Mouse (Mus musculus): ENCODE data around the gene Sorbs1. TPM values are rescaled to one million over a fixed set of nuclear protein-coding genes. Genes with fewer than 3 reads are reported as not detected.

The Sorbs1 gene
- total RNA-seq, 2 experiments from 2014 or later: 124 to 147 TPM

- no peak for DNase-seq
Observed at GRCm38 (mm10) chr19:40299182-40299581, 214.4 kb downstream of the Sorbs1 start.

- no peak for DNase-seq
Observed at GRCm38 (mm10) chr19:40298574-40298973, 215.0 kb downstream of the Sorbs1 start.

- DNase-seq: no peak
Observed at GRCm38 (mm10) chr19:40297798-40298144, 215.8 kb downstream of the Sorbs1 start.

DNA sequence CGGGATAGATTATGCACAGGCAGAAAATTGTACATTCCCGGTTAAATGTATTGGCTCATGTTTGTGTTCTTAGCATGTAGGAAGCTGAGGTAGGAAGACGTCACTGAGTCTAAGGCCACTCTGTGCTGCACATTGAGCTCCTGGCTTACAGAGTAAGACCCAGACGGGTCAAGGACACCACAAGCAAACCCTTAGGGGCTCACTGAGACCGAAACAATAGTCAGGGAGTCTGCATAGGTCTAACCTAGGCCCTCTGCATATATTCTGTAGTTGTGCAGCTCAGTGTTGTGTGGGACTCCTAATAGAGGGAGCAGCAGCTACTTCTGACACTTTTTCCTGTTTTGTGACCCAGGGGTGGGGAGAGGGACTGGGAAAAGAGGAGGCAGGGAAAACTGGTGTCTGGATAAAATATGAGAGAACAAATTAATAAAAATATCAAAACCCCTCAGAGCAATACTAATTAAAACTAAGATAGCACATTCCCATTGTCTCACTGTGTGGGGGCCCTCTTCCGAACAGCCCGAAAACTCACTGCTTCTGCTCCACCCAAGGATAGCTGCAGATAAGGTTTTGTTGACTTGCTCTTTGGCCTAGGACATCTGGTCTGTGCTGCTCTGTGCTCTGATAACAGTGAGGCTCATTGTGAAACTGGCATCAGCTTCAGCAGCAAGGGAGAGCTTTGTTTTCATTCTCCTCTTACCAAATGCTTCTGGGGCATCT, 216.3 kb downstream of the Sorbs1 start:
- no peak for DNase-seq

DNA sequence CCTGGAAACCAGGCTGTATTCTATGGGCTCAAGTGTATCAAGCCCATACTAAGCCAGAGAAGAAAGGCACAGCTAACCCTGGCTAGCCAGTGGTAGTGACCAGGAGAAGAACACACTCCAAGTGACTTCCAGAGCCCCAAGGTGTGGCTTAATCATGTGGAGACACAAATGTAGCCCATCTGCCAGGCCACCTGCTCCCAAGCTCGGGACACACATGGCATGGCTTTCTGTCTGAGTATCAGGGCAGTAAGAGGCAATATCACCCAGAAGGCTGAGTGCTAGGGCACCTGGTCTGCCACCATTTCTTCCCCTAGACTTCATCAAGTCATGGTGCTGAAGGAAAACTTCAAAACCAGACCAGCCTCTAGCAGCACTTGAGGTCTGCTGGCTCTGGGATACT, 219.3 kb downstream of the Sorbs1 start:
- no peak for DNase-seq

DNA sequence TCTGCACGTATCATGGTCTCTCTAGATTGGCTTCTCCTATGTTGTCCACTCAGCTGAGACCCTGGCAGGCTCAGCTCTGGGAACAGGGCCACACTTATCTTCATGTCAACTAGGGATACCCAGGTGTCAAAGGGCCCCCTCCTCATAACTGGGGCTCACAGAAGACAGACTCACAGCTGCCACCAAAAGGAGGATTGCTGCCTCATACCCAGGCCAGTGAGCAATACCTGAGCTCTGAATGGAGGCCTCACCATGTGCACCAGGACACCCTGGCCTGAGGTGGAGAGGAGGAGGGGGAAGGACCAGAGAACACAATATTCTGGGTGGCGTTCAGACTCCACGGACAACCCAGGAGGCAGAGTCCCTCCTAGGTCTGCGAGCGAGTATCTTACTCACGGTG, 219.8 kb downstream of the Sorbs1 start:
- no peak for DNase-seq

- DNase-seq: no peak
Observed at GRCm38 (mm10) chr19:40290099-40290724, 223.4 kb downstream of the Sorbs1 start.

GRCm38 (mm10) chr19:40288415-40288814, 225.2 kb downstream of the Sorbs1 start:
- DNase-seq: peak; percentile 31

GRCm38 (mm10) chr19:40284704-40285103, 228.9 kb downstream of the Sorbs1 start:
- DNase-seq: no peak

GRCm38 (mm10) chr19:40283415-40283814, 230.2 kb downstream of the Sorbs1 start:
- no peak for DNase-seq

DNA sequence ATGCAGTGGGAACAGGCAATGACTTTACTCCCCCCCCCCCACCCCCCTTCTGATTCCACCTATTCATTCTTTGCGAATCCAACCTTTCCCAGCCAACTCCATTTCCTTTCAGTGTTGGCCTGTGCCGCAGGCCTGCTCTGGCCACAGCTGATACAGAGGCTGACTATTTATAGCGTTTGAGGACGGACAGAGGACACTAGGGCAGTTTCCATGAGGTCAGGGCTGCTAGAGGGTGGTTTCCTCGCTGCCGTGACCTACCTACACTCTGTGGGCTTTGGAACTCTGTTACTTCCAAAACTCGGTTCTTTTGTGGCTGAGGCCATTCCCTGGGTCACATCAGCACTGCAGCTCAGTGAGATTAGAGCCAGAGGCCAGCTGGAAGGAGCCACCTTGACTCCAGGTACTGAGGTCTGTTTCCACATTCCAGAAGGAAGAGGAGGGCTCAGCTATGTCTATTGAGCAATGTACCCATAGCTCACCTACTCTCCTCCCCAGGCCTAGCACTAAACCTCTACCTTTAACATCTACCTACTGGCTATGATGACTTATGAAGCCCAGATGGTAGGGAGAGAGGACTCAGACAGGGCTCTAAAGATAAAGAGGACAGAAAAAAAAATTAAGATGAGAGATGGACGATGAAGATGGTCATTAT, 235.1 kb downstream of the Sorbs1 start:
- DNase-seq: peak; percentile 36

DNA sequence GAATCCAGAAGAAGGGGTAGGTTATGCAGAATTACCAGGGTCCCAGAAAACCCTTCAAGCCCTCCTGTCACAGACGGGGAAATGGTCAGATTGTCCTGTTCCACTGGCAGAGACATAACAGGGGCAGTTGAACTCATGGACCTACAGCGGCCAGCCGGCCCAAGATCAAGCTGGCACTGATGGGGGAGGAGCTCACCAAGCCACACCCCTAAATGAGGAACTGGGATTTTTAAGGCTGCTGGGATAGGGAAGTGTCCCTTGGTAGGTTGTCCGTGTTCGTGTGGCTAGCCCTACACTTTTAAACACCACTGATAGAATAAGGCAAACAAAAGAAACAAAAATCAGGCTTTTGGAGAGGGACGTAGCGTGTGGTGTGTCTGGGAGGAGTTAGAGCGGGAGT, 236.1 kb downstream of the Sorbs1 start:
- no peak for DNase-seq

- no peak for DNase-seq
Observed at GRCm38 (mm10) chr19:40275401-40276188, 238.0 kb downstream of the Sorbs1 start.

- DNase-seq: no peak
Observed at GRCm38 (mm10) chr19:40272674-40273073, 240.9 kb downstream of the Sorbs1 start.

DNA sequence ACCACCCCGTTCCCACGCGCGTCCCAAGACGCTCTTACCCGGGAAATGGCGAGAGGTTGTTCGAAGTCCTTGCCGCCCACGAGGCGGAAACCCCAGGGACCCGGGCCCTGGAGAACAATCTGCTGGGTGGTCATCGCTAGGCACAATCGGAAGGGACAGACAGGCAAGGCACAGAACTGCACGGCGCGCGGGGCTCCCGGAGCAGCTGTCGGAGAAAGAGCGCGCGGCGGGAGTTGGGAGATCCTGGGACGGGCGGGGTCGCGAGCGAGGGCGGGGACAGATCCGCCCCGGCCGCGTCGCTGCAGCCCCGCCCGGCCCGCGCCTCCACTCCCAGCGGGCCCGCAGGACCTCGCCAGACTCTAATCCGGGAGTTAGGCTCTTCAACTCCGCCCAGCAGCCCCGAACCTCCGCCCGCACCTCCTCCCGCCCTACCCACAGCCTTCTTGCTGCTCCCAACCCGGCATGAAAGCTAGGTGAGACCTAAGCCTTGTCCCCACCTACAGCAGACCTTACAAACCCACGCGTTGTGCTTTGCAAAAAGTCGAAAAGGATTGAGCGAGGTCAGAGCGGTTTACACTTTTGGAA, 242.2 kb downstream of the Sorbs1 start, which contains the start of gene Pdlim1:
Gene Pdlim1 (minus strand): TSS at position 535 of the 585 bp plus-strand sequence.
- peak; percentile 79 for DNase-seq

- DNase-seq: no peak
Observed at GRCm38 (mm10) chr19:40270351-40271307, 242.9 kb downstream of the Sorbs1 start.

- DNase-seq: no peak
Observed at GRCm38 (mm10) chr19:40269526-40269925, 244.1 kb downstream of the Sorbs1 start.

DNA sequence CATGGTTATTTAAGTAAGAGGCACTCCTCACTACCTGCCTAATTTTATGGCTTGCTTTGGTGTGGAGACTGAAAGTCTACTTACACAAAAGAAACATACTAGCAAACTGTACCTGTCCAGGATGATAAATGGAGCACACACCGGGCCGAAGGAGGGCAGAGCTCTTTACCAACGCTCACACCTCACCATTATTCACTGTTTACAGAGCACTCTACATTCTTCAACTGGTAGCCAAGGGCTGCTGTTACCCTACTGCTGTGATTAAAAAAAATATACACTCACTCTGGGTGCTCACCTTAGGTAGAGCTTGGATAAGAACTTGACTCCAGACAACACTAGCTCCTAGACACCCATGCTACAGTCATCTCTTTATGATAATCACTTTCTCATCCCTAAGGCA, 245.1 kb downstream of the Sorbs1 start:
- DNase-seq: no peak

GRCm38 (mm10) chr19:40267380-40267779, 246.2 kb downstream of the Sorbs1 start:
- DNase-seq: no peak

- DNase-seq: no peak
Observed at GRCm38 (mm10) chr19:40259485-40259884, 254.1 kb downstream of the Sorbs1 start.

DNA sequence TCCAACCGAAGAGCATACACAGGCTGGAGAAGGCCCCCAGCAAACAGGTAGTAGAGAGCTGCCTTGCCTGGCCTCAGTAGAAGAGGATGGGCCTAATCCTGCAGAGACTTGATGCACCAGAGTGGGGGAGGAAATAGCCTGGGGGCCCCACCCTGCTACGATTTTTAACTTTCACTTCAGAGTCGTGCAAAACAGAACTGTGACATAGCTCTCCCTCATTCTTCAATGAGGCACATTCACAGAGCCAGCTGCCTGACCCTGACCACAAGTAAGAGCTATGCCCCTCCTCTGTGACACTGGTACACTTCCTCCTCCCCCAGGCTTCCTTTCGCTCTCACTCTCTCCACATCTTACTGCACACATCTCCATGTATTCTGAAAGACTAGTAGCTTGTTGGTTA, 256.2 kb downstream of the Sorbs1 start:
- peak; percentile 31 for DNase-seq

Measured in gastrocnemius, postnatal 25 days (tissue).